Mouse (Mus musculus) embryonic facial prominence, embryonic 11.5 days (tissue): ENCODE data around the gene Glrb. TPM values are rescaled to one million over a fixed set of nuclear protein-coding genes. Genes with fewer than 3 reads are reported as not detected.

Experiments
- ATAC-seq: fragments of 200-750 bp; cut with Nextera tagmentation; replicated peaks from 2 replicates; pipeline ENCODE4 v1.8.0; 2017; ENCODE audit warnings: low read depth; ENCODE audit not compliant: insufficient number of reproducible peaks, low FRiP score, low TSS enrichment
- DNase-seq: peaks from one replicate; pipeline ENCODE4 v3.0.0-alpha.2; 2015; ENCODE audit warnings: low spot score
- H3K27ac ChIP-seq: fragments of 300-500 bp; sonication (generic); replicated peaks from 2 replicates; pipeline ENCODE4 v1.5.1; 2014; ENCODE audit warnings: mild to moderate bottlenecking, low read depth, low read length, control low read depth
- H3K27me3 ChIP-seq: fragments of 300-500 bp; sonication (generic); 2 replicates; pipeline ENCODE4 v1.6.1; 2014; ENCODE audit warnings: mild to moderate bottlenecking, low read length, moderate library complexity, mixed read lengths; ENCODE audit not compliant: control insufficient read depth, insufficient read depth
- H3K36me3 ChIP-seq: fragments of 300-500 bp; sonication (generic); replicated peaks from 2 replicates; pipeline ENCODE4 v1.6.1; 2014; ENCODE audit warnings: low read depth, mild to moderate bottlenecking, low read length, moderate library complexity, mixed read lengths; ENCODE audit not compliant: control insufficient read depth, insufficient read depth
- H3K4me1 ChIP-seq: fragments of 300-500 bp; sonication (generic); 2 replicates; pipeline ENCODE4 v1.6.1; 2014; ENCODE audit warnings: low read length, mixed read lengths; ENCODE audit not compliant: control insufficient read depth, insufficient read depth
- H3K4me2 ChIP-seq: fragments of 300-500 bp; sonication (generic); 2 replicates; pipeline ENCODE4 v1.6.1; 2014; ENCODE audit warnings: low read depth, mild to moderate bottlenecking, control low read depth, low read length, moderate library complexity
- H3K4me3 ChIP-seq: fragments of 300-500 bp; sonication (generic); 2 replicates; pipeline ENCODE4 v1.5.1; 2014; ENCODE audit warnings: low read depth, low read length, control low read depth
- H3K9ac ChIP-seq: fragments of 300-500 bp; sonication (generic); replicated peaks from 2 replicates; pipeline ENCODE4 v1.6.1; 2014; ENCODE audit warnings: mild to moderate bottlenecking, control low read depth, low read length
- H3K9me3 ChIP-seq: fragments of 300-500 bp; sonication (generic); replicated peaks from 2 replicates; pipeline ENCODE4 v1.6.1; 2016; ENCODE audit warnings: mild to moderate bottlenecking, low read length, inconsistent platforms, mixed read lengths; ENCODE audit not compliant: control insufficient read depth
- WGBS: fragments of 180-500 bp; shearing (Covaris S2); extraction: QIAGEN DNeasy Blood & Tissue Kit; methylation state at CpG from one replicate; pipeline ENCODE4 v1.1.7; 2014; 5-methylcytosine and 5-hydroxymethylcytosine counted together
- polyA plus RNA-seq: library from polyadenylated mRNA; unstranded; fragments of >200 nt; fragmentation: Nextera tagmentation; extraction: Ambion mirVana; gene quantifications from 2 replicates; pipeline ENCODE4 v1.2.1, GENCODE M21; 2014

The Glrb gene
- 14.6 and 15.6 TPM in 2 replicates for polyA plus RNA-seq

GRCm38 (mm10) chr3:80913111-80913778, at the start of gene Glrb:
Gene Glrb, minus strand, starts transcription at chr3:80913660.
- Histone ChIP-seq H3K4me2 (peak within 1 kb of the TSS; percentile 93), H3K9me3 (no peaks in the 10 kb centered on the region), H3K36me3 (no peaks in the 10 kb centered on the region), H3K9ac (peak within 1 kb of the TSS; percentile 87), H3K27ac (no peak within 1 kb of the TSS), H3K27me3 (no peaks in the 10 kb centered on the region), H3K4me1 (no peaks in the 10 kb centered on the region), H3K4me3 (peak within 1 kb of the TSS; percentile 72)
- peak; percentile 55 for DNase-seq
- under 1% methylated on average over 61 of the region's 76 CpGs for WGBS
- ATAC-seq: peak; percentile 92

- no peaks in the 10 kb centered on the region for H3K27me3 ChIP-seq
- ATAC-seq (no peak), DNase-seq (no peak)
- H3K27ac ChIP-seq: no peak overlapping the region
- no peak overlapping the region for H3K4me3 ChIP-seq
- H3K9me3 ChIP-seq: no peaks in the 10 kb centered on the region
- H3K4me2 ChIP-seq: no peak overlapping the region
- H3K4me1 ChIP-seq: no peaks in the 10 kb centered on the region
- H3K9ac ChIP-seq: no peak overlapping the region
- H3K36me3 ChIP-seq: no peaks in the 10 kb centered on the region
Observed at GRCm38 (mm10) chr3:80959965-80960364, 46.5 kb upstream of the Glrb start.

GRCm38 (mm10) chr3:80958591-80958990, 45.1 kb upstream of the Glrb start:
- no peaks in the 10 kb centered on the region for H3K4me1 ChIP-seq
- H3K27me3 ChIP-seq: no peaks in the 10 kb centered on the region
- no peak overlapping the region for H3K9ac ChIP-seq
- peak; percentile 71 for DNase-seq
- peak; percentile 62; the same call in 1 of the 2 replicates for ATAC-seq
- no peak overlapping the region for H3K27ac ChIP-seq
- no peaks in the 10 kb centered on the region for H3K9me3 ChIP-seq
- WGBS: 35% methylated on average over 1 of the region's 1 CpGs
- H3K36me3 ChIP-seq: no peaks in the 10 kb centered on the region
- H3K4me2 ChIP-seq: no peak overlapping the region
- no peak overlapping the region for H3K4me3 ChIP-seq

GRCm38 (mm10) chr3:80913779-80914284, 372 bp upstream of the Glrb start:
- Histone ChIP-seq H3K9ac (peak overlapping the region; percentile 87), H3K4me2 (peak overlapping the region; percentile 93), H3K4me3 (peak overlapping the region; percentile 72), H3K4me1 (no peaks in the 10 kb centered on the region), H3K36me3 (no peaks in the 10 kb centered on the region), H3K27ac (no peak overlapping the region), H3K27me3 (no peaks in the 10 kb centered on the region), H3K9me3 (no peaks in the 10 kb centered on the region)
- DNase-seq: no peak
- ATAC-seq: no peak
- WGBS: 22% methylated on average over 6 of the region's 6 CpGs

- WGBS: 90% methylated on average over 5 of the region's 5 CpGs
- DNase-seq: no peak
- Histone ChIP-seq H3K4me1 (no peaks in the 10 kb centered on the region), H3K9ac (no peak overlapping the region), H3K36me3 (no peaks in the 10 kb centered on the region), H3K4me3 (no peak overlapping the region), H3K27ac (no peak overlapping the region), H3K4me2 (no peak overlapping the region), H3K27me3 (no peaks in the 10 kb centered on the region), H3K9me3 (no peaks in the 10 kb centered on the region)
- ATAC-seq: no peak
Observed at GRCm38 (mm10) chr3:80894745-80895480, 18.5 kb downstream of the Glrb start.

GRCm38 (mm10) chr3:80894328-80894727, 19.1 kb downstream of the Glrb start:
- no peaks in the 10 kb centered on the region for H3K27me3 ChIP-seq
- no peak overlapping the region for H3K9ac ChIP-seq
- DNase-seq (no peak), ATAC-seq (no peak)
- no peak overlapping the region for H3K4me3 ChIP-seq
- H3K27ac ChIP-seq: no peak overlapping the region
- 92% methylated on average over 5 of the region's 5 CpGs for WGBS
- H3K4me1 ChIP-seq: no peaks in the 10 kb centered on the region
- H3K4me2 ChIP-seq: no peak overlapping the region
- H3K36me3 ChIP-seq: no peaks in the 10 kb centered on the region
- H3K9me3 ChIP-seq: no peaks in the 10 kb centered on the region

- DNase-seq (no peak), ATAC-seq (no peak)
- H3K9ac ChIP-seq: no peak overlapping the region
- no peak overlapping the region for H3K4me2 ChIP-seq
- no peak overlapping the region for H3K4me3 ChIP-seq
- no peaks in the 10 kb centered on the region for H3K9me3 ChIP-seq
- H3K36me3 ChIP-seq: no peaks in the 10 kb centered on the region
- WGBS: 59% methylated on average over 4 of the region's 4 CpGs
- no peak overlapping the region for H3K27ac ChIP-seq
- no peaks in the 10 kb centered on the region for H3K27me3 ChIP-seq
- H3K4me1 ChIP-seq: no peaks in the 10 kb centered on the region
Observed at GRCm38 (mm10) chr3:80893055-80893690, 20.3 kb downstream of the Glrb start.

GRCm38 (mm10) chr3:80891087-80891486, 22.4 kb downstream of the Glrb start:
- DNase-seq: no peak
- H3K9ac ChIP-seq: no peak overlapping the region
- no peaks in the 10 kb centered on the region for H3K9me3 ChIP-seq
- no peak for ATAC-seq
- no peaks in the 10 kb centered on the region for H3K4me1 ChIP-seq
- 47% methylated on average over 4 of the region's 4 CpGs for WGBS
- H3K36me3 ChIP-seq: no peaks in the 10 kb centered on the region
- H3K4me2 ChIP-seq: no peak overlapping the region
- no peaks in the 10 kb centered on the region for H3K27me3 ChIP-seq
- H3K27ac ChIP-seq: no peak overlapping the region
- H3K4me3 ChIP-seq: no peak overlapping the region
